Mouse (Mus musculus): ENCODE measurements around the gene Atp2c1. TPM values are rescaled to one million over a fixed set of nuclear protein-coding genes. Genes with fewer than 3 reads are reported as not detected.

The Atp2c1 gene
- polyA plus RNA-seq, 1 experiment from 2014 or later, result 45.9 TPM

DNA sequence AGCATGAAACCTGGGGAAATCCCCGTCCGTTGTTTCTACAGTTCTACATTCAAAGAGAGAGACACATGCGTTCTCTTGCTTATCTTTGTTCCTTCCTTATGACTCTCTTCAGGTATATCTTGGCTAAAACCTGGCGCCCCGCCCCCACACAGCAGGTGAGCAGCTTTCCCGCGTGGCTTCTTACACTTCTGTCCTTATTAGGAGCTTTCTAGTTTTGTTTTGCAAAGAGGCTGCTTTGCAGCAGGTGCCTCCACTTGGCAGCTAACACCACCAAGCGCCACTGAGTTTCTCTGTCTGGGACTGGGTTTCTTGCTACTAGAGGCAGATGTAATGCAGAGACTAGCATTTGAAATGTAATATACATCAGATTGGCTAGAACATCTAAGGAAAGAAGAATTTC, 10.4 kb upstream of the Atp2c1 start:
- WGBS, result 48% methylated on average over 8 of the region's 8 CpGs
- H3K27me3 ChIP-seq (replicated peaks; ENCODE audit: control insufficient read depth, insufficient read depth, low read length), result no peaks in the 10 kb centered on the region
- H3K9ac ChIP-seq (ENCODE audit: low read depth, low read length), result no peak overlapping the region
- H3K4me3 ChIP-seq (ENCODE audit: low read depth, low read length), result no peak overlapping the region
- H3K9me3 ChIP-seq (ENCODE audit: control insufficient read depth, low read length), result no peaks in the 10 kb centered on the region
- no peaks in the 10 kb centered on the region for H3K36me3 ChIP-seq (ENCODE audit: control insufficient read depth, insufficient read depth, low read length)
- no peak overlapping the region for H3K4me2 ChIP-seq
- no peaks in the 10 kb centered on the region for H3K4me1 ChIP-seq (replicated peaks; ENCODE audit: control insufficient read depth, insufficient read depth, low read length)
- ATAC-seq (replicated peaks; ENCODE audit: low FRiP score) (no peak), DNase-seq (ENCODE audit: low spot score) (no peak)
- no peak overlapping the region for H3K27ac ChIP-seq (ENCODE audit: low read depth, low read length)

DNA sequence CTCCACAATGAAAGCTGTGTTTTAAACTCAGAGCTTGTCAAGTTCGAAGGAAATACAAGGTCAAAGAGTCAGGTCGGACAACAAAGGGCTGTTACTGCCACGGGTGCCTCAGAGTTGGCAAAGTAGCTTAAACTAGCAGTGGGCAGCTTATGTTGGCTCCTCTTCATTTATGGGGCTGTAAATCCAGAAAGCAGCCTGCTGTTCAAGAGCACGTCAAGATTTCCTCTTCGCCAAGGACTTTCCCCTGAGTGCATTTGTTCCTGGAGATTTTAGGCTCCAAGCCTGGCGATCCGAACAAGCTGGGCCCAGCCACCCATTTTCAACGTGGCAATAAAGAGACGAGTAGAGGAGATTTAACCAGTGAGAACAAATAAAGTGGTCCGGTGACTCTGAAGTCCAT, 9.8 kb upstream of the Atp2c1 start:
- 68% methylated on average over 10 of the region's 10 CpGs for WGBS
- no peaks in the 10 kb centered on the region for H3K9me3 ChIP-seq (ENCODE audit: control insufficient read depth, low read length)
- ATAC-seq (replicated peaks; ENCODE audit: low FRiP score) (no peak), DNase-seq (ENCODE audit: low spot score) (no peak)
- no peak overlapping the region for H3K27ac ChIP-seq (ENCODE audit: low read depth, low read length)
- H3K36me3 ChIP-seq (ENCODE audit: control insufficient read depth, insufficient read depth, low read length), result no peaks in the 10 kb centered on the region
- no peak overlapping the region for H3K4me2 ChIP-seq
- no peaks in the 10 kb centered on the region for H3K4me1 ChIP-seq (replicated peaks; ENCODE audit: control insufficient read depth, insufficient read depth, low read length)
- no peaks in the 10 kb centered on the region for H3K27me3 ChIP-seq (replicated peaks; ENCODE audit: control insufficient read depth, insufficient read depth, low read length)
- no peak overlapping the region for H3K4me3 ChIP-seq (ENCODE audit: low read depth, low read length)
- no peak overlapping the region for H3K9ac ChIP-seq (ENCODE audit: low read depth, low read length)

- no peak overlapping the region for H3K4me2 ChIP-seq
- H3K27ac ChIP-seq (ENCODE audit: low read depth, low read length), result no peak overlapping the region
- ATAC-seq (replicated peaks; ENCODE audit: low FRiP score) (no peak), DNase-seq (ENCODE audit: low spot score) (no peak)
- no peaks in the 10 kb centered on the region for H3K27me3 ChIP-seq (replicated peaks; ENCODE audit: control insufficient read depth, insufficient read depth, low read length)
- no peaks in the 10 kb centered on the region for H3K36me3 ChIP-seq (ENCODE audit: control insufficient read depth, insufficient read depth, low read length)
- 62% methylated on average over 4 of the region's 4 CpGs for WGBS
- no peak overlapping the region for H3K4me3 ChIP-seq (ENCODE audit: low read depth, low read length)
- no peak overlapping the region for H3K9ac ChIP-seq (ENCODE audit: low read depth, low read length)
- H3K4me1 ChIP-seq (replicated peaks; ENCODE audit: control insufficient read depth, insufficient read depth, low read length), result peaks cover 22% of the 10 kb centered on the region
- no peaks in the 10 kb centered on the region for H3K9me3 ChIP-seq (ENCODE audit: control insufficient read depth, low read length)
Observed at GRCm38 (mm10) chr9:105525355-105525754, 1.8 kb downstream of the Atp2c1 start.

DNA sequence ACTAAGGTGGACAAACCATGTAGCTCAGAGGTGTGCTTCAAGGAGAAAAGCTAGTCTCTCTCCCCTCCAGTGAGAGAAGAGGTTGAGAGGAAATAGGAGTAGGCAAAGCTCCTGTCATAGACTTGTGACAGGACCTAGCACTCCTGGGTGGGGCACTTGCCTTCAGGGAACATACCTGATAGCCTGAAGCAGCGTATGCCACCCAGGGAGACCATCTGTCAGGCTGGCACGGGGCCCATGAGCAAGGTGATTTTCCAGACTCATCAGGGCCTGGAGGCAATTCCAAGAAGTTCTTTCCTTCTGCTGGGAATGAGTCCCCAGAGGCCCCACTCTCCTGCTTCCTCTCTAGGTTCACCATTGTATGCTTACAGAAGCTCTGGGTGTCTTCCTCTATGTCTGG, 4.1 kb downstream of the Atp2c1 start:
- Histone ChIP-seq H3K9ac (ENCODE audit: low read depth, low read length) (no peak overlapping the region), H3K36me3 (ENCODE audit: control insufficient read depth, insufficient read depth, low read length) (no peaks in the 10 kb centered on the region), H3K9me3 (ENCODE audit: control insufficient read depth, low read length) (no peaks in the 10 kb centered on the region), H3K27ac (ENCODE audit: low read depth, low read length) (no peak overlapping the region), H3K4me1 (replicated peaks; ENCODE audit: control insufficient read depth, insufficient read depth, low read length) (peaks cover 22% of the 10 kb centered on the region), H3K4me3 (ENCODE audit: low read depth, low read length) (no peak overlapping the region), H3K4me2 (no peak overlapping the region), H3K27me3 (replicated peaks; ENCODE audit: control insufficient read depth, insufficient read depth, low read length) (no peaks in the 10 kb centered on the region)
- DNase-seq (ENCODE audit: low spot score) (no peak), ATAC-seq (replicated peaks; ENCODE audit: low FRiP score) (no peak)
- 57% methylated on average over 2 of the region's 2 CpGs for WGBS

DNA sequence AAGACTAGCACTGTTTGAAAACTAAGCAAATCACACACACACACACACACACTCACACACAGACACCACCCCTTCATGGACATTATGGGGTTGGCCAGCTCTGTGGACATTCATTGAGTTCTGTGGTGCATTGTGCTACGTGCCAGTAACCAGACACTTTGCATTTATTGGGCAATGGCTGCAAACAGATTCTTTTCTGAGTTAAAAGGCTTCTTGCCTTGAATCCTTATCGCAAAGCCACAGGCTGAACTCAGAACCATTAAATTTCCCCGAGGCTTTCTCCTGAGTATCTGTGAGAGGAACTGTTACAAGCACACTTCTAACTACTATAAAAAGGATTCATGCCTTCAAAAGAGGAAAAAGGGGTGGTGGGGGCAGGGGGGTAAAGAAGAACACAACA, 5.1 kb downstream of the Atp2c1 start:
- Histone ChIP-seq H3K4me2 (peak overlapping the region; percentile 60), H3K9ac (ENCODE audit: low read depth, low read length) (peak overlapping the region; percentile 22; the same call in 1 of the 2 replicates), H3K27me3 (replicated peaks; ENCODE audit: control insufficient read depth, insufficient read depth, low read length) (no peaks in the 10 kb centered on the region), H3K4me1 (replicated peaks; ENCODE audit: control insufficient read depth, insufficient read depth, low read length) (peaks cover 22% of the 10 kb centered on the region), H3K27ac (ENCODE audit: low read depth, low read length) (peak overlapping the region; percentile 73), H3K36me3 (ENCODE audit: control insufficient read depth, insufficient read depth, low read length) (no peaks in the 10 kb centered on the region), H3K4me3 (ENCODE audit: low read depth, low read length) (no peak overlapping the region), H3K9me3 (ENCODE audit: control insufficient read depth, low read length) (no peaks in the 10 kb centered on the region)
- 26% methylated on average over 3 of the region's 3 CpGs for WGBS
- ATAC-seq (replicated peaks; ENCODE audit: low FRiP score) (peak; percentile 35), DNase-seq (ENCODE audit: low spot score) (no peak)

- no peak overlapping the region for H3K9ac ChIP-seq (ENCODE audit: low read depth, low read length)
Observed at GRCm38 (mm10) chr9:105520776-105521552, 6.2 kb downstream of the Atp2c1 start.

GRCm38 (mm10) chr9:105519278-105519883, 7.7 kb downstream of the Atp2c1 start:
- H3K9ac ChIP-seq (ENCODE audit: low read depth, low read length), result no peak overlapping the region
- ATAC-seq (replicated peaks; ENCODE audit: low FRiP score) (no peak), DNase-seq (ENCODE audit: low spot score) (no peak)
- H3K27ac ChIP-seq (ENCODE audit: low read depth, low read length), result no peak overlapping the region
- WGBS, result 43% methylated on average over 6 of the region's 6 CpGs
- no peaks in the 10 kb centered on the region for H3K27me3 ChIP-seq (replicated peaks; ENCODE audit: control insufficient read depth, insufficient read depth, low read length)
- H3K4me1 ChIP-seq (replicated peaks; ENCODE audit: control insufficient read depth, insufficient read depth, low read length), result peaks cover 18% of the 10 kb centered on the region
- no peaks in the 10 kb centered on the region for H3K36me3 ChIP-seq (ENCODE audit: control insufficient read depth, insufficient read depth, low read length)
- no peaks in the 10 kb centered on the region for H3K9me3 ChIP-seq (ENCODE audit: control insufficient read depth, low read length)
- no peak overlapping the region for H3K4me3 ChIP-seq (ENCODE audit: low read depth, low read length)
- H3K4me2 ChIP-seq, result peak overlapping the region; percentile 25; the same call in 1 of the 2 replicates

More at GRCm38 (mm10) chr9:105520776-105521552, 6.2 kb downstream of the Atp2c1 start:
- H3K9me3 ChIP-seq (ENCODE audit: control insufficient read depth, low read length), result no peaks in the 10 kb centered on the region
- H3K36me3 ChIP-seq (ENCODE audit: control insufficient read depth, insufficient read depth, low read length), result no peaks in the 10 kb centered on the region
- ATAC-seq (replicated peaks; ENCODE audit: low FRiP score), result peak; percentile 79
- WGBS, result 27% methylated on average over 24 of the region's 24 CpGs
- no peaks in the 10 kb centered on the region for H3K27me3 ChIP-seq (replicated peaks; ENCODE audit: control insufficient read depth, insufficient read depth, low read length)
- H3K4me3 ChIP-seq (ENCODE audit: low read depth, low read length), result peak overlapping the region; percentile 25
- peak overlapping the region; percentile 60 for H3K4me2 ChIP-seq
- peak; percentile 43 for DNase-seq (ENCODE audit: low spot score)
- 0 out of 2 replicates have a peak overlapping the region, but pooled peaks have one; percentile 56 for H3K27ac ChIP-seq (ENCODE audit: low read depth, low read length)
- H3K4me1 ChIP-seq (replicated peaks; ENCODE audit: control insufficient read depth, insufficient read depth, low read length), result peaks cover 22% of the 10 kb centered on the region

DNA sequence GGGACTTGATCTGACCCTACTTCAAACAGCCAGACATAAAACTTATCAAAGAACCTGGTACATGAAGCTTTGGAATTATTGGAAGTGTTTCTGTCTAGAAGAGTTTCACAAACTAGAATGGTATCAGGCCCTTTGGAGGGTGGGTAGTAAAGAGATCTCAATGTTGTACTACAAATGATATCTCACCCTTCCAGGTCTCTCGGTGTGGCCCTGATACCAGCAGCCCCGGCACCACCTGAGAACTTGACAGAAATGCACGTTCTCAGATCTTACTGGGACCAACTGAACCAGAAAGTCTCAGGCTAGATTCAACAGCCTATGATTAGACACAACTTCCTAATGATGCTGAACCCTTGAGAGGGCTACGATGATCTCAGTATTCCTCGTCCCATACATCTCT, 23.4 kb downstream of the Atp2c1 start:
- WGBS, result 66% methylated on average over 5 of the region's 5 CpGs
- no peak overlapping the region for H3K4me3 ChIP-seq (ENCODE audit: low read depth, low read length)
- peak; percentile 70 for ATAC-seq (replicated peaks; ENCODE audit: low FRiP score)
- H3K9me3 ChIP-seq (ENCODE audit: control insufficient read depth, low read length), result no peaks in the 10 kb centered on the region
- H3K4me1 ChIP-seq (replicated peaks; ENCODE audit: control insufficient read depth, insufficient read depth, low read length), result no peaks in the 10 kb centered on the region
- H3K4me2 ChIP-seq, result no peak overlapping the region
- H3K9ac ChIP-seq (ENCODE audit: low read depth, low read length), result no peak overlapping the region
- no peaks in the 10 kb centered on the region for H3K27me3 ChIP-seq (replicated peaks; ENCODE audit: control insufficient read depth, insufficient read depth, low read length)
- H3K36me3 ChIP-seq (ENCODE audit: control insufficient read depth, insufficient read depth, low read length), result no peaks in the 10 kb centered on the region
- no peak for DNase-seq (ENCODE audit: low spot score)
- H3K27ac ChIP-seq (ENCODE audit: low read depth, low read length), result no peak overlapping the region

DNA sequence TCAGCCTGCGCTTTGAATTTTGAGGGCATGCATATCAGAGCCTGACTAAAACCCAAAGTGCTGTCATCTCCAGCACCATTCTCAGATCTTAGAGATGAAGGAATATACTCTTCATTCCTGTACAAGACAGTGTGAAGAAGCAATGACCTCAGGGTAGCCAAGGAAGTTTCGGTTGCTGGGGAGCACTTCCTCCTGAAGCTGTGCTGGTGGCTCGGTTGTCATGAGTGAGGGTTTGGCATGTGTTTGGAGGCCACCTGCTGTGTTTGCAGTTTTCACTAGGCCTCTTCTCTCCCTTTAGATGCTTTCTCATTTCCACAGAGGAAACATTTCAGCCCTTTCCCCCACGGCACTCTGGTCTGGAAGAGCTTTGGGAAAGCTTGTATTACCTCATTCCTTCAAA, 24.7 kb downstream of the Atp2c1 start:
- 65% methylated on average over 4 of the region's 4 CpGs for WGBS
- no peaks in the 10 kb centered on the region for H3K9me3 ChIP-seq (ENCODE audit: control insufficient read depth, low read length)
- H3K27ac ChIP-seq (ENCODE audit: low read depth, low read length), result no peak overlapping the region

More for the DNA sequence above, 24.7 kb downstream of the Atp2c1 start:
- no peak overlapping the region for H3K4me3 ChIP-seq (ENCODE audit: low read depth, low read length)
- no peak overlapping the region for H3K4me2 ChIP-seq
- H3K27me3 ChIP-seq (replicated peaks; ENCODE audit: control insufficient read depth, insufficient read depth, low read length), result no peaks in the 10 kb centered on the region
- H3K9ac ChIP-seq (ENCODE audit: low read depth, low read length), result no peak overlapping the region
- DNase-seq (ENCODE audit: low spot score) (no peak), ATAC-seq (replicated peaks; ENCODE audit: low FRiP score) (no peak)
- H3K36me3 ChIP-seq (ENCODE audit: control insufficient read depth, insufficient read depth, low read length), result no peaks in the 10 kb centered on the region
- no peaks in the 10 kb centered on the region for H3K4me1 ChIP-seq (replicated peaks; ENCODE audit: control insufficient read depth, insufficient read depth, low read length)

Measured in liver, embryonic 11.5 days (tissue).